Mouse (Mus musculus): ENCODE data around the gene B4gat1. TPM values are rescaled to one million over a fixed set of nuclear protein-coding genes. Genes with fewer than 3 reads are reported as not detected.

The B4gat1 gene
- polyA plus RNA-seq, 1 experiment from 2014 or later, result 47.2 TPM

GRCm38 (mm10) chr19:5004925-5005324, 33.7 kb upstream of the B4gat1 start:
- no peak for ATAC-seq (ENCODE audit: insufficient number of reproducible peaks, low FRiP score, low TSS enrichment, low read depth)

GRCm38 (mm10) chr19:5013138-5013537, 25.5 kb upstream of the B4gat1 start:
- Histone ChIP-seq H3K9ac (no peak overlapping the region), H3K4me2 (replicated peaks) (no peak overlapping the region), H3K4me1 (peaks cover 11% of the 10 kb centered on the region), H3K4me3 (replicated peaks) (no peak overlapping the region), H3K36me3 (no peaks in the 10 kb centered on the region), H3K9me3 (replicated peaks) (no peaks in the 10 kb centered on the region), H3K27me3 (0 out of 2 replicates have a peak, but pooled peaks cover 3% of the 10 kb centered on the region), H3K27ac (replicated peaks) (no peak overlapping the region)
- ATAC-seq (ENCODE audit: insufficient number of reproducible peaks, low FRiP score, low TSS enrichment, low read depth), result no peak
- WGBS, result 54% methylated on average over 8 of the region's 8 CpGs

More at GRCm38 (mm10) chr19:5004925-5005324, 33.7 kb upstream of the B4gat1 start:
- H3K9ac ChIP-seq, result no peak overlapping the region
- no peak overlapping the region for H3K4me2 ChIP-seq (replicated peaks)
- 60% methylated on average over 4 of the region's 4 CpGs for WGBS
- peaks cover 7% of the 10 kb centered on the region; the same call in 1 of the 2 replicates for H3K27me3 ChIP-seq
- peaks cover 10% of the 10 kb centered on the region for H3K4me1 ChIP-seq
- H3K4me3 ChIP-seq (replicated peaks), result no peak overlapping the region
- H3K36me3 ChIP-seq, result no peaks in the 10 kb centered on the region
- no peaks in the 10 kb centered on the region for H3K9me3 ChIP-seq (replicated peaks)
- no peak overlapping the region for H3K27ac ChIP-seq (replicated peaks)

GRCm38 (mm10) chr19:5014961-5015398, 23.6 kb upstream of the B4gat1 start:
- 10% methylated on average over 8 of the region's 8 CpGs for WGBS

GRCm38 (mm10) chr19:5016221-5016742, 22.3 kb upstream of the B4gat1 start:
- H3K9ac ChIP-seq, result 0 out of 2 replicates have a peak overlapping the region, but pooled peaks have one; percentile 4
- H3K4me3 ChIP-seq (replicated peaks), result no peak overlapping the region
- H3K4me2 ChIP-seq (replicated peaks), result peak overlapping the region; percentile 25
- no peaks in the 10 kb centered on the region for H3K36me3 ChIP-seq
- H3K27ac ChIP-seq (replicated peaks), result peak overlapping the region; percentile 75
- peaks cover 11% of the 10 kb centered on the region for H3K4me1 ChIP-seq
- no peaks in the 10 kb centered on the region for H3K9me3 ChIP-seq (replicated peaks)
- 22% methylated on average over 10 of the region's 10 CpGs for WGBS
- ATAC-seq (ENCODE audit: insufficient number of reproducible peaks, low FRiP score, low TSS enrichment, low read depth), result peak; percentile 58
- 0 out of 2 replicates have a peak, but pooled peaks cover 3% of the 10 kb centered on the region for H3K27me3 ChIP-seq

More at GRCm38 (mm10) chr19:5014961-5015398, 23.6 kb upstream of the B4gat1 start:
- Histone ChIP-seq H3K27ac (replicated peaks) (no peak overlapping the region), H3K36me3 (no peaks in the 10 kb centered on the region), H3K9ac (no peak overlapping the region), H3K4me2 (replicated peaks) (no peak overlapping the region), H3K9me3 (replicated peaks) (no peaks in the 10 kb centered on the region), H3K27me3 (0 out of 2 replicates have a peak, but pooled peaks cover 3% of the 10 kb centered on the region), H3K4me1 (peaks cover 11% of the 10 kb centered on the region), H3K4me3 (replicated peaks) (no peak overlapping the region)
- ATAC-seq (ENCODE audit: insufficient number of reproducible peaks, low FRiP score, low TSS enrichment, low read depth), result no peak

GRCm38 (mm10) chr19:5016782-5017181, 21.8 kb upstream of the B4gat1 start:
- peaks cover 11% of the 10 kb centered on the region for H3K4me1 ChIP-seq
- H3K9me3 ChIP-seq (replicated peaks), result no peaks in the 10 kb centered on the region
- no peak overlapping the region for H3K4me3 ChIP-seq (replicated peaks)
- H3K27me3 ChIP-seq, result 0 out of 2 replicates have a peak, but pooled peaks cover 3% of the 10 kb centered on the region
- H3K36me3 ChIP-seq, result no peaks in the 10 kb centered on the region
- no peak for ATAC-seq (ENCODE audit: insufficient number of reproducible peaks, low FRiP score, low TSS enrichment, low read depth)
- H3K9ac ChIP-seq, result 0 out of 2 replicates have a peak overlapping the region, but pooled peaks have one; percentile 4
- peak overlapping the region; percentile 75 for H3K27ac ChIP-seq (replicated peaks)
- H3K4me2 ChIP-seq (replicated peaks), result peak overlapping the region; percentile 25
- WGBS, result 21% methylated on average over 12 of the region's 12 CpGs

GRCm38 (mm10) chr19:5017611-5018010, 21.0 kb upstream of the B4gat1 start:
- WGBS, result 73% methylated on average over 4 of the region's 4 CpGs
- no peak for ATAC-seq (ENCODE audit: insufficient number of reproducible peaks, low FRiP score, low TSS enrichment, low read depth)
- no peaks in the 10 kb centered on the region for H3K27me3 ChIP-seq
- no peak overlapping the region for H3K9ac ChIP-seq
- no peak overlapping the region for H3K4me2 ChIP-seq (replicated peaks)
- peaks cover 11% of the 10 kb centered on the region for H3K4me1 ChIP-seq
- H3K36me3 ChIP-seq, result no peaks in the 10 kb centered on the region
- no peaks in the 10 kb centered on the region for H3K9me3 ChIP-seq (replicated peaks)
- H3K4me3 ChIP-seq (replicated peaks), result no peak overlapping the region
- no peak overlapping the region; the same call in 1 of the 2 replicates for H3K27ac ChIP-seq (replicated peaks)

GRCm38 (mm10) chr19:5018191-5018590, 20.4 kb upstream of the B4gat1 start:
- Histone ChIP-seq H3K27me3 (no peaks in the 10 kb centered on the region), H3K27ac (replicated peaks) (peak overlapping the region; percentile 31; the same call in 1 of the 2 replicates), H3K4me3 (replicated peaks) (no peak overlapping the region), H3K9ac (no peak overlapping the region), H3K36me3 (no peaks in the 10 kb centered on the region), H3K4me2 (replicated peaks) (no peak overlapping the region), H3K4me1 (peaks cover 11% of the 10 kb centered on the region), H3K9me3 (replicated peaks) (no peaks in the 10 kb centered on the region)
- WGBS, result 57% methylated on average over 3 of the region's 3 CpGs
- ATAC-seq (ENCODE audit: insufficient number of reproducible peaks, low FRiP score, low TSS enrichment, low read depth), result no peak

GRCm38 (mm10) chr19:5021416-5021815, 17.2 kb upstream of the B4gat1 start:
- no peak for ATAC-seq (ENCODE audit: insufficient number of reproducible peaks, low FRiP score, low TSS enrichment, low read depth)
- H3K4me1 ChIP-seq, result peaks cover 10% of the 10 kb centered on the region
- whole genome bisulfite sequencing, result 87% methylated on average over 2 of the region's 2 CpGs
- H3K9me3 ChIP-seq (replicated peaks), result no peaks in the 10 kb centered on the region
- H3K27me3 ChIP-seq, result no peaks in the 10 kb centered on the region
- H3K4me2 ChIP-seq (replicated peaks), result no peak overlapping the region
- H3K9ac ChIP-seq, result no peak overlapping the region
- no peak overlapping the region for H3K4me3 ChIP-seq (replicated peaks)
- no peak overlapping the region for H3K27ac ChIP-seq (replicated peaks)
- 0 out of 2 replicates have a peak, but pooled peaks cover under 1% of the 10 kb centered on the region for H3K36me3 ChIP-seq

- H3K27ac ChIP-seq (replicated peaks), result peak within 1 kb of the TSS; percentile 80
- peaks cover 14% of the 10 kb centered on the region; the same call in 1 of the 2 replicates for H3K36me3 ChIP-seq
- H3K27me3 ChIP-seq, result no peaks in the 10 kb centered on the region
- ATAC-seq (ENCODE audit: insufficient number of reproducible peaks, low FRiP score, low TSS enrichment, low read depth), result peak; percentile 93
- peak within 1 kb of the TSS; percentile 54 for H3K9ac ChIP-seq
- H3K4me2 ChIP-seq (replicated peaks), result peak within 1 kb of the TSS; percentile 93
- WGBS, result under 1% methylated on average over 62 of the region's 62 CpGs
- peak within 1 kb of the TSS; percentile 81 for H3K4me3 ChIP-seq (replicated peaks)
- no peaks in the 10 kb centered on the region for H3K9me3 ChIP-seq (replicated peaks)
- H3K4me1 ChIP-seq, result peaks cover 6% of the 10 kb centered on the region; the same call in 1 of the 2 replicates
These were observed 14.8 kb upstream of the B4gat1 start, which contains the start of gene Slc29a2 for GRCm38 (mm10) chr19:5023621-5024479. Gene Slc29a2 (plus strand): TSS chr19:5023860.

GRCm38 (mm10) chr19:5026111-5026510, 12.5 kb upstream of the B4gat1 start:
- H3K4me1 ChIP-seq, result peaks cover 6% of the 10 kb centered on the region; the same call in 1 of the 2 replicates
- no peak overlapping the region for H3K27ac ChIP-seq (replicated peaks)
- ATAC-seq (ENCODE audit: insufficient number of reproducible peaks, low FRiP score, low TSS enrichment, low read depth), result no peak
- no peak overlapping the region for H3K4me3 ChIP-seq (replicated peaks)
- H3K4me2 ChIP-seq (replicated peaks), result no peak overlapping the region
- H3K36me3 ChIP-seq, result peaks cover 28% of the 10 kb centered on the region
- WGBS, result 92% methylated on average over 8 of the region's 8 CpGs
- no peaks in the 10 kb centered on the region for H3K27me3 ChIP-seq
- no peak overlapping the region for H3K9ac ChIP-seq
- H3K9me3 ChIP-seq (replicated peaks), result no peaks in the 10 kb centered on the region

GRCm38 (mm10) chr19:5032686-5033085, 5.9 kb upstream of the B4gat1 start:
- ATAC-seq (ENCODE audit: insufficient number of reproducible peaks, low FRiP score, low TSS enrichment, low read depth), result no peak
- no peak overlapping the region for H3K4me2 ChIP-seq (replicated peaks)
- peaks cover 28% of the 10 kb centered on the region for H3K36me3 ChIP-seq
- peaks cover 5% of the 10 kb centered on the region; the same call in 1 of the 2 replicates for H3K4me1 ChIP-seq
- H3K27me3 ChIP-seq, result no peaks in the 10 kb centered on the region
- H3K9ac ChIP-seq, result no peak overlapping the region
- 68% methylated on average over 3 of the region's 3 CpGs for WGBS
- H3K9me3 ChIP-seq (replicated peaks), result no peaks in the 10 kb centered on the region
- H3K27ac ChIP-seq (replicated peaks), result no peak overlapping the region
- no peak overlapping the region for H3K4me3 ChIP-seq (replicated peaks)

Measured in embryonic facial prominence, embryonic 15.5 days (tissue).